Mouse (Mus musculus) thymus, postnatal 36 days (tissue): Measurements from ENCODE around the gene Mpped2.

Experiments used
- DNase-seq, 2 experiments: peaks; one replicate each; pipeline ENCODE4 v3.0.0; 2022; ENCODE audit warnings: mixed read lengths in 2 of 2

Mpped2 gene

DNA sequence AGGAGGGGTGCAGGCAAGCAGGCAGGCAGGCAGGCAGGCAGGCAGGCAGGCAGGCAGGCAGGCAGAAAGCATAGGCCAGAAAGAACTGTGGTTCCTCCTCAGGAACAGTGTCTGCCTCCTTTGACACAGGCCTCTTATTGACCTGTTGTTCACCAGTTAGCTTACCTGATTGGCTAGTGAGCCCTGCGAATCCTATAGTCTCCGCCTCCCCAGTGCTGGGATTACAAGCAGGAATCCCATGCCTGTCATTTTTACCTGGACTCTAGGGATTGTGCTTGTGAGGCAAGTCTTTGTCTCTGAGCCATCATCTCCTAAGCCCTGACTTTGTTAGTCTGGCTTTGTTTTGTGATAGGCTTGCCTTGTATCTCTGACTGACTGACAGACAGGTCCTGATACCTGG, 14.1 kb downstream of the Mpped2 start:
- no peak for DNase-seq

DNA sequence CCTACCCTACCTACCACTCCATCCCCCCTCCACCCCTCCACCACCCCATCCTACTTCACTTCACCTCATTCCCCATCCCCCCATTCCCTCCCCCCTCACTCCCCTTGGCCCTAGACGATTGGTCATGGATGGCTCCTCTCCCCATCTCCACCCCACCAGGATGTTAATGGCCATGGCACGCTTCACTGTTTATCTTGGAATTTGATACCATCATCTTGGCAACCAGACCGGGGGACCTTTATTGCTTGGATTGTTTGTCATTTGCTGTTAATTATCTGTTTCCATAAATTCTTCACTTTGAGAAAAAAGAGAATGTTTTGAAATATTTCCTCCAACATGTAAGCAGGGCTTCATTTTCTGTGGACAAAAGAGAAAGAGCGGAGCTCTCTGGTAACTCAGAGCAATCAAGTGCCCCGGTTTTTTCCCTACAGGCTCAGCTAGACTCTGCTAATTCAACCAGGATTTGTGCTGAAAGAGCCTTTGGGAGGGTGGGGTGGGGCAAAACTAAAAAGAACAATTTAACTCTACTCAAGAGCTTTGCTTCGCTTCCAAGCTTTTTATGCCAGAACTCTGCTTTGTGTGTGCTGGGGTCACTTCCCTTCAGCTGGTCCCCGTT, 17.9 kb downstream of the Mpped2 start:
- DNase-seq: no peak

DNA sequence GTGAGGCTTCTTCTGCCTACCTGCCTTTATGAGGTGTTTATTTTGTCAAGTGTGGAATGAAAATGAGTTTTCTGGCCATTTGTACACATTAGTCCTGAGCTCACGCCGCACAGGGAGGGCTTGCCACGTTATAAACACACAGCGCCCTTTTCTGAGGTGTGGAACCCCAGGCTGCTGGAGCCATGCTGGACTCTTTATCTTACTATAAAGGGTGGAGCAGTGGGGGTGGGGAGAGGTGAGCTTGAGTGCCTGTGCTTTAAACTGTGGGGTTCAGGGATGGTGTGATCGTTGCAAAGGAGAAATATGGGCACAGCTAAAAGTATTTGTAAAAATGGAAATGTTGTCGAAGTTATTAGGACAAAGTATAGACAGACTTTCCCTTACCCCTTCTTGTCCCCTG, 18.4 kb downstream of the Mpped2 start:
- no peak for DNase-seq

DNA sequence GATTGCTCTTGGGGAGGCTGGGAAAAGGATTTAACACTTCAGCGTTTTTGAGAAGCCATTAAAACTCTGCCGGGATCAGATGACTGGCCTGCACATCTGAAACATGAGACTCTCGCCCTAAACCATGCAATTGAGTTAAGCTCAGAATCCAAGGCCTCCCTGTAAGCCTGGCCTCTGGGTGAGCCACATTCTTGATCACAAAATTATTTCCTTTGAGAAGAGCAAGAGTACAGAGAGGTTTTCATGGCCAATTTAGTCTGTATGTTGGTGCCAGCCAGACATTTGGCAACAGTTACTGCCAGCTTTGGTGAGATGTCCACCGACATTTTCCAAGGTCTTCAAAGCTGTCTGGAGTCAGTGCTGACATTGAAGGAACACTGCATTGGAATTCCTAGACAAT, 20.1 kb downstream of the Mpped2 start:
- no peak for DNase-seq

DNA sequence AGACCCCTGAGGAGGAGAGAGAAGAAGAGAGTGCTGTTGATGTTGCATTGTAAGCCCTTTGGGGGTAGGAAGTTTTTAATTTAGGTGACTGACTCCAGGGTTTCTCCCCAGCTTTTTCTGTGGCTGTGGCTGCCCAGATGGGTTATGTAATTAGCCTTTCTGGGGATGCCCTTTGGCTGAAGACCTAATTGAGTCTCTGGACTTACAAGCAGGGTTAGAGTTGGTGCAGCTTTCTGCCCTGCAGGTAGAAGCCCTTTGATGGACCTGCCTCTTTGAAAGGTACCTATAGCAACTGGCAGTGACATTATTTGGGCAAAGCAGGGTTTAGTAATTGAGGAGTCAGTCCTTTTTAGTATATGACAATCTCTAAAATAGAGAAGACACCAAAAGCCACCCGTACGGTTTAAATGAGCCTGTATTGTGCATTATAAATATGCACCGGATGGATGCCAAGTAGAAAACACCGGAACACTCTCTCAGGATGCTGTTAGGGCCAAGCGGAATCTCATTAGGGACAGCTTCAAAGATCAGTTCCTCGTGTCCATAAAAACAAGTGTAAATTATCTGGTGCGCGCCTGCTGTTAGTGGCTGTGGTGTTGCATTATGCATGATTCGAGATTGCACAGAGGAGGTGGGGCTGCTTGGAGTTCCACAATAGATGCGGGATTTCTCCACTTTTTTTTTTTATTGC, 22.8 kb downstream of the Mpped2 start:
- no peak for DNase-seq

DNA sequence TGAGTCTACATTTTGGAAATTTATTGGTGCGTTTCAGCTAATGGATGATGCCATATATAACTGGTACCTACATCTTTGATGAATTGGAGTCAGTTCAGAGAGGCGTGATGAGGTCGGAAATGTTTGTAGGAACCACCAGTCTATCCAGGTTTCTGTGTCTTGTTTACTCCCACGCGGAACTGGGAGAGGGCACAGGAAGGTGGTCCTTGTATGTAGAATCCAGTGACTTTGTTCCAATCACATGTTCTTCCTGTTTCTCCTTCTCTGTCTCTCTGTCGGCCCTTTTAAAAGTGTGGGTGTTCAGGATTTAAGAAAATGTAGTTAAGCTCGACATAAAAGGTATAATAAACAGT, 23.3 kb downstream of the Mpped2 start:
- no peak for DNase-seq

DNA sequence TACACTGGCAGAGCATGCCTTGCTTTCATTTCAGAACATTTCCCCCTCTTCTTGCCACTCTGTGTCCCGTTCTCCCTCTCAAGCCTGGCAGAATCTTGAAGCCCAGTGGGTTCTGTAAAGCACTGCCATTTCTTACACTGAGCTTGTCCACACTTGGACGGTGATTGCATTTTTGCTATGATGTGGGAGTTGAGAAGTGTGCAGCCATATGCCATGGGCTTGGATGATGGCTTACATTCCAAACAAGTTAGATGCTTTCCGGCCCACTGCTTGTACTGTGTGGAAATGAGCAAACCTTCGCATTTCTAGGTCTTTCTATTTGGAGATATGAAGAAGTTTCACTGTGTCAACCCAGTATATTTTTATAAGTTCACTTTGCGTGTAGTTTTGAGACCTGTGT, 25.8 kb downstream of the Mpped2 start:
- no peak for DNase-seq

DNA sequence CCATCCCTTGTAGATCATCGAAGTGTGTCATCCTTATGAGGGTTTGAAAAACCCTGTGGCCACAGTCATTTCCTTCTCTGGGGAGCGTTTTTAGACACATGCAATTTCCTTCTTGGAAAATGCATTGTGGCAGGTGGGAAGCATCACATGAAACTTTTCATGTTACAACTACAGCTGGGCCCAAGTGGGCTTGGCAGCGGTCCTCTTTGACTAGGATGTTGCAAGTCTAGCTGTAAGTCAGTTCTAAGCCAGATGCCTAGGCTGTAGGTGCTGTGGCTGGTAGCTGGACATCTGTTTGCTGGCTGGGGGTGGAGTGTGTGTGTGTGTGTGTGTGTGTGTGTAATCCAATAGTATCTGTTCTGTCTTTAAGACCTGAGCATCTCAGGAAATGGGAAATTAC, 26.4 kb downstream of the Mpped2 start:
- DNase-seq: no peak

DNA sequence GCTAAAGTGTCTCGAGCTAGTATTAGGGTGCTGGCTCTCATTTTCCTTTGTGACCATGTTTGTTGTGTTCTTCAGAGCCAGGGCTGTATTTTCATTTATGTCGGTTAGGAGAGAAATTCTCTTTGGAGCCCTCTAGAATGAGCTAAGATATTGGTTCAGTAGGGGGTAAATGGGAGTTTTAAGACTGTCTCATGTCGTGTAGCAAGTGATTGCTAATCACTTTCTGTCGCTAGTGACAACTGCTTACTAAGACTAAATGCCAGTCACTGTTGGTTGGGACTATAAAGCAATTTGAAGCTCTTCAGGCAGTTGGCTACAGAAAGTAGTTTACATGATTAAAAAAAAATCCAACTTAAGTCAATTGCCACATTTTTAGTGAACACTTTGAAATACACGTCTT, 27.6 kb downstream of the Mpped2 start:
- no peak for DNase-seq

DNA sequence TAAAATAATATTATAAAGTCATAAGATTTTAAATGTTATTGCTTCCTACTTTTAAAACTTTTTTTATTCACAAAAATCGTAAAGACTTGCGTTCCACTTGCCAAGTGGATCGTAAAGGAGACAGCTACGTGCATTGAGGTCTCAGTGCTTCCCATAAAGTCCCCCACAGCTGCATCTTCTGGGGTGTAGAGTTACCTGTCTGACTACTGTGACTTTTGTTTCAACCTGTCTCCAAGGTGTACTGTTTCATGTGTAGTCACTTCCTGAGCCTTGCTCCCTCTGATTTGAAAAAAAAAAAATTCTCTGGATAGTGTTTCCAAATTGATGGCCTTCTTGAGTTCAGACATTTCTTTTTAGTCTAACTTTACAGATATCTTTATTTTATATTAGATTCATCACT, 29.0 kb downstream of the Mpped2 start:
- DNase-seq: no peak

DNA sequence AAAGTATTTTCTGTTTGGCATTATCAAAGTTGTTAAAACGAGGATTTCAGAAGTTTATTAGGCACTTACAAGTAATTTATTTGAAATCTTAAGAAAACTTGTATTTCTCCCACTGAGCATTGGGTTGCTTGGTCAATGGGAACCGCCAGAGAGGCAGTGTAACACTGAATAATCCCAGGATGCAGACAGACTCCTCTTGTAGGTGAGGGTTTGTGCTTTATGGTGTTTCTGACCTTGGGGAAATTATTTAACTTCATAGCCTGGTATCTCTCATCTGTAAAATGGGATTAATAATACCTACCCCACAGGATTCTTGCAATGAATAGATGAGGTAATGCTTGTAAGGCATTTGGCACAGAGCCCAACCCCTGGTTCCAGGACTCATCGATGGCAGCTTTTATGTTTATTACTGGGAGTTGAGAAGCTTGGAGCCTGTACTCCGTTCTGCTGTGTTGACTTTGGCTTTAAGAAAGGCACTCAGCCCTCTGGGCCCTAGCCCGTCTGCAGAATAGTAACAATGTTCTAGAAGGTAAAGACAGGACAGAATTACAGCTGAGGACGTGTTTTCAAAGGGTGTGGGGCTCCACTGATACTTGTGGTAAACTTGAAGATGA, 37.0 kb downstream of the Mpped2 start:
- DNase-seq: no peak

DNA sequence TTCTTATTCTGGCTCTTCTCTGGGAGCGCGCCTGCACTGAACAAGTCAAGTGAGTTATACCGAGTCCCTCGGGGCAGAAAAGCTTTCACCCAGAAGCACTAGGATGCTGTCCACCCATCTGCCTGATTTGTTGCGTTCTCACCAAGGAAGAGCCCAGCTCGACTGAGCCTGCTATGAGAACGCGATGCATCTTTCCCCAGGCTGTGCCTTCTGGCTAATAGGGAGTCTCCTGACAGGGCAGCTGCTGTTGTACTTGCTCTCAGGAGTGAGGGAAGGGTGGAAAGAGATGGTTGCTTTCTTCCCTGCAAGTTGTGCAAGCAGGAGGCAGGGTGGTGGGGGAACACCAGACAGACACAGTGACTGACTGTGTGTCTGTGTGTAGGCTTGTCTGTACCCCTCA, 37.5 kb downstream of the Mpped2 start:
- no peak for DNase-seq

DNA sequence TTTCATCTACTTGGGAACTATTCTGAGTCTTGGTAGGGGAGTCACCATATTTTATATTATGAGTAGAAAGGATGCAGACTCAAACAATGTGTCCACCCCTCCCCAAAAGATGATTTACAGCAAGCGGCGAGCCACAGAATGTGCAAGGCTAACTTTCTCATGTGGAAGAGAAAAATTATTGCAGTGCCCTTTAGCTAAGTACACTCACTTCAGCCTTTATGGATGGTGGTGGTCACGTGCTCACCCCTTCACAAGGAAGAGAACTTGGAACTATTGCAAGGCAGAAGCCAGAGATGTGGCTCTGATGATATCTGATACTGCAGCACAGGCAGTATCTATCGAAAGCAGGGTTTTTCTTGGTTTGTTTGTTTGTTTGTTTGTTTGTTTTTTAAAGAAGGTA, 38.4 kb downstream of the Mpped2 start:
- DNase-seq: no peak

DNA sequence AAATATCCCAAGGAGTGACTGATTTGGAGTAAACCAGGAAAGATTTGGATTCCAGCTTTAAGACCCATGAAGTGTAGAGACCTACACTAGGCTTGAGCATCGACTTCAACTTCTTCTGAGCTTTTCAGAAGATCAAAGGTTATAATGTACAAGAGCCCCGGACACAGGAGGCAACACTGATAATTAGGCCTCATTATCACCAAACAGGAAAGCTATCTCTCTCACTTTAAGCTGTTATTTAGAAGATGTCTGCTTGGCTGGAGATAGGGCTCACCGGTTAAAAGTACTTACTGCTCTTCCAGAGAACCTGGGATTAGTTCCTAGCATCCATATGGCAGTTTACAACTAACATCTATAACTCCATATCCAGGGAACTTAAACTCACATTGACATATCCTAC, 39.1 kb downstream of the Mpped2 start:
- DNase-seq: no peak

DNA sequence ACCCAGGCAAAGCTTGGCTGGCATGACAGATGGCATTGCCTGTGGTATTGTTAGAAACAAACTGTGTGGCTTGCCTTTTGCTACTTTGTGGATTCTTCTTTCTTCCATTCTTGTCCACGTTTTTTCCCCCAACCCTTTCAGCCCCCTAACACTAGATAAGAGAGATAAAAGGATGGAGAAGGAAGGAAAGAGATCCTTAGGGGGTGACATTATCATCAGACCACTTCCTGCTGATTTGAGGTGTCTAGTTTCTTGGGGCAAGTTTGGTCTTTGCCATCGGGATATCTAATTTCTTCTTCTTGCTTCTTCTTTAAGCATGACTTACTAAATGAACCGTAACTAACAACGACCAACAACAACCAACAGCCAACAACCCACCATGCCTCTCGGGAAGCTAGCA, 40.3 kb downstream of the Mpped2 start:
- no peak for DNase-seq

DNA sequence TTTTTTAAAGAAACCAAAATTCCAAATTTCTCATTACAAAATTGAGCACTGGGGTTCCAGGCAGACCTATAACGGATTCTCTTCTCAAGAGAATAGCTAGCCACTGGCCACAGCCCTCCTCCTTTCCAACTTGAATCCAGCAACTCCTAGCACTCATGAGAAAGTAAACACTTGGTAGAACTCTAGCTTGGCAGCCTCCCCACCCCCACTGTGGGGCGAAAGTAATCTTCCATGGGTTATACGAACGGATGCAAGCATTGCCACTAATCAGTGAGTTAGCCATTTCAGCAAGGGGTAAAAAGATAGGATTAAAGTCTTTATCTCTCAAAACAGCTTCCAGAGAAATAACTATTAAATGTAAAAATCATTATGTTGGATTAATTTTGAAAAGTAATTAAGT, 40.9 kb downstream of the Mpped2 start:
- DNase-seq: no peak

DNA sequence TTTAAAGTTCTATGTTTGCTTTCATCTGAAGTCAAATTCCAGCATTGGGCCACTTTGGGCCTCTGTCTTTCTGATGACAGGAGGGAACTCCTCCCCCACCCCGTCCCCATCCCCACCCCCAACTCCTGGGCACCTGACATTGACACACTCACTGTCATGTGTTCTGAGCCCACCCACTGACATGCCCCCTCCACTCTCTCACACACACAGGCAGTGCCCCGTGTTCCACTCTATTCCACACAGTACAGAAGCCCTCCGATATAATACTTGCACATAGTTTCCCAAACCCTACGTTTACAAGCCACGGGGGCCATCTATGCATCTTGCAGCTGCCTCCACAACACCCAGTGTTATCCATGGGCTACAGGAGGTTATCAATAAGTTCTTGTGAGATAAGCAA, 42.1 kb downstream of the Mpped2 start:
- no peak for DNase-seq

DNA sequence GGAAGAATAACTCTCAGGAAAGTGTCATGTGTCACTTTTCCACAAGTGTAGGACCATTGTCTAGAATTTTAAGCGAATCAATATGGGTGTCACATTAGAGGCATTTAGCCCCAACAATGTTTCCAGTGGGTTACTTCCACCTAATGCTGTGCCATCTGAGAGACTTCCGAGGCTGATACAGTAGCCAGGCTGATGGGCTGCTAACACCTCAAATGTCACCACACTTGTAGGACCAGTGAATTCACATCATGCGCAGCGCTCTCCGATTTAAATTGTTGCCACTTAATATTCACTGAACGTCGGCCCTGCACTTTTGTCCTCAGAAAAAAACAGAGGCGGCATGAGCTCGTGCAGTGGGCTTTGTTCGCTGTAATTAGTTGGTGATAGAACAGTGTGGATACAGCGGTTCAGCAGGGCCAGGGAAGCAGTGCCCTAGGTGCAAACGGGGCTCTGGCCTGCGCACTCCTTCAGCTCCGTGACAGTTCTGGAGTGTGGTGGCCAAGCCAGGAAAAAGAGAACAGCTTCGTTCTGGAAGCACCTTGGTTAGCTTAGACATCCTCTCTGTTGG, 42.8 kb downstream of the Mpped2 start:
- no peak for DNase-seq

DNA sequence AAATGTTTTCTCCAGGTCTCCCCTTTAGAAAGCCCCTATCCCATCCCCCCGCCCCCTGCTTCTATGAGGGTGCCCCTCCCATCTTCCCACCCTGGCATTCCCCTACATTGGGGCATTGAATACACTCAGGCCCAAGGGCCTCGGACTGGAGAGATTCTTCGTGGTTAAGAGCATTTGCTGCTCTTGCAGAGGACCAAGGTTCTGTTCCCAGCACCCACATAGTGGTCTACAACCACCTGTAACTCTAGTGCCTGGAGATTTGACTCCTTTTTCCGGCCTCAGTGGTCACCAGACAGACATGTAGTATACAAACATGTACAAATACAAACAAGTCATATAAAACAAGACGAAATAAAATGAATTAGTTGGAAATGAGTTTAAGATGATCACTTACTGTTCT, 45.9 kb downstream of the Mpped2 start:
- DNase-seq: no peak

DNA sequence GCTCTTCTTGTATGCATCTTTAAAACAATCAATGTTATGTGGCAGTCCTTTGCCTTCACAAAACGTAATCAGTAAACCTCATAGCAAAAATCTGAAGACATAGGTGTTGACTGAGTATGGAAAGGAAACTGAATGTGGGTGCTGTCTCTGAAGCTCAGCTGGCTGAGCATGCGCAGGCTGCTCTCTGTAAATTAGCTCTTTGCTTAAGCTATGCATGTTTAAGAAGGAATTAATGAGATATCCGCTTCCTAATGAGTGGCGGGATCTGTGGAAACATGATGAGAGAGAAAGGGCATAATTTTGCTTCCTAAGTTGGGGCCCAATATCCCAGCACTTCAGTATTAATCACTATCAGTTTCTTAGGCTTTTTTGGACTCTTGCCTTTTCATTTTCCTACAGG, 51.0 kb downstream of the Mpped2 start:
- DNase-seq: no peak

DNA sequence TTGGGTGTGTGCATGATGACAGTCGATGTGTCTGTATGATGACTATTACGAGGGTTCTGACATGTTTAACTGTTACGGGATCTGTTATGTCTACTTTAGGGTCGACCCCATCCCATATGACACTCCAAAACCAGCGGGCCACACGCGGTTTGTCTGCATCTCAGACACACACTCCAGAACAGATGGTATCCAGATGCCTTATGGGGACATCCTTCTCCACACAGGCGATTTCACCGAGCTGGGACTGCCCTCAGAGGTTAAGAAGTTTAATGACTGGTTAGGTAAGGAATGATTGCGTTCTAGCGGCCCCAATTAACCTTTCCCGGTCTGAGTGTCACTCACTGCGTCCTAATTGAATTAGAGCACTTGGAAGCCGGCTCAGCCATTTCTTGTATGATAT, 51.5 kb downstream of the Mpped2 start:
- DNase-seq: no peak

DNA sequence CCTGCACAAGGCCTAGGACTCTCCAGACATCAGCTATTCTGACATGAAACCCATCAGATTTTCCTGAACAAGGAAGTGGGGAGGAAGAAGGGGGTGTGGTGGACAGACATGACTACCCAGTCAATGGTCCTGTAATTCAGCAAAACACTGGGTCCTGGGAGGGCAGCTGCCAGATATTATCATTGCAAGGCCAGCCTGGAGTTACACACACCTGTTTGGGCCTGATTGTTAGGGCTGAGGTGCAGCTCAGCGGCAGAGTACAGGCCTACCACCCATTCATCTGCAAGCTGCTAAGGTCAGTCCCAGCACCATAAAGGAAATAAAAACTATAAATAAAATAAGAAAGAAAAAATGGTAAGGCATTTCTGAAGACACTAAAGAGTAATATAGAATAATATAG, 52.3 kb downstream of the Mpped2 start:
- DNase-seq: no peak

DNA sequence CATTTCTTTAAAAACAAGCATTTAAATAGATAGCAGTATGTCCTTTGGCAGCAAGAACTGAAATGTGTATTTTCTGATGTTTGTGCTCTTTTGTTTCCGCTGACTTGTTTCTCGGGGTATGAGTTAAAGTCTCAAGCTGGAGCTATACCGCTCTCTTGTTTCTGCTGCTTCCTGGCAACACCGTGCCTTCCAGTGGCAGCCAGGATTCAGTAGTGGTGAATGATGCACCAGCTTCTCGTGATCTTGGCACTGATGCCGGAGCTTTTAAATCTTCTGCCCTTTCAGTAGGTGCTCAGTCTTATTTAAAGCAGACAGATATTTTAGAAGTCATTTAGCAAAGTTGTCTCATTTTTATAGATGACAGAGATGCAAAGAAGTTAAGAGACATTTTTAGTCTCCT, 53.1 kb downstream of the Mpped2 start:
- no peak for DNase-seq

DNA sequence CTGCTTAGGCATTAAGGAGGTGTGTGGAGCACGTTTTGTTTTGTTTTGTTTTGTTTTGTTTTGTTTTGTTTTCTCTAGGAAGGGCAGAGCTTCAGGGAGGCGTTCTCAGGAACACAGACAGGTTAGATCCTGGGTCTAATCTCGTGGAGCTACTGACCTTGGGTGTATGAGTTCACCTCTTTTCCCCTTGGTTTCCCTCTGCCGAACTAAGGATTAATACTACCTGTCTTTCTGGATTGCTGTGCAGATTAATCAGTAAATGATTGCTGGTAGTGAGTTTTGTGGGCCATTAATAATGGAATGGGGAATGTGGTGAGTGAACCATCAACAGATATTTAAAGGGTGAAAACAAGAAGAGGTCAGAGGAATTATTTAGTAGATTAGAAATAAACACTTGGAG, 53.8 kb downstream of the Mpped2 start:
- DNase-seq: no peak

DNA sequence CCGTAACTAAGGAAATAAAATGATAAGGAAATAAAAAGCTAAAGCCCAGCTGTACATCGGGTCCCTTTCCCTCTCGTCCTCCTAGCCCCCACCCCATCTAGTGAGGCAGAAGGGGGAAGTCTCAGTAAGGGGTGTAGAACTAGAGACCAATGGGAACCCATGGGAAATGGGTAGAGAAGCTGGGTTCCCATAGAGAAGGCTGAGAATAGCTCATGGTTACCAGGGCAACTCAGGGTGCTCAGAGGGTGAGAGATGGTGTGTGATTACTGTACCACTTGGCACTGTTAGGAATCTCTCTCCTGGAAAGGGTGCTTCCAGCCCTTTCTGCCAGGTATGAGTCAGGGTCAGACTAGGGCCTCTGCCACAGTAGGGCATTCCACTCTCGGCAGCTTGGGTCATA, 54.3 kb downstream of the Mpped2 start:
- DNase-seq: no peak
